Mouse (Mus musculus): ENCODE measurements around the gene Ttc17. TPM values are rescaled to one million over a fixed set of nuclear protein-coding genes. Genes with fewer than 3 reads are reported as not detected.

Gene Ttc17
- 10 to 100 TPM; 50.2 to 51.4 TPM for total RNA-seq (2023)

DNA sequence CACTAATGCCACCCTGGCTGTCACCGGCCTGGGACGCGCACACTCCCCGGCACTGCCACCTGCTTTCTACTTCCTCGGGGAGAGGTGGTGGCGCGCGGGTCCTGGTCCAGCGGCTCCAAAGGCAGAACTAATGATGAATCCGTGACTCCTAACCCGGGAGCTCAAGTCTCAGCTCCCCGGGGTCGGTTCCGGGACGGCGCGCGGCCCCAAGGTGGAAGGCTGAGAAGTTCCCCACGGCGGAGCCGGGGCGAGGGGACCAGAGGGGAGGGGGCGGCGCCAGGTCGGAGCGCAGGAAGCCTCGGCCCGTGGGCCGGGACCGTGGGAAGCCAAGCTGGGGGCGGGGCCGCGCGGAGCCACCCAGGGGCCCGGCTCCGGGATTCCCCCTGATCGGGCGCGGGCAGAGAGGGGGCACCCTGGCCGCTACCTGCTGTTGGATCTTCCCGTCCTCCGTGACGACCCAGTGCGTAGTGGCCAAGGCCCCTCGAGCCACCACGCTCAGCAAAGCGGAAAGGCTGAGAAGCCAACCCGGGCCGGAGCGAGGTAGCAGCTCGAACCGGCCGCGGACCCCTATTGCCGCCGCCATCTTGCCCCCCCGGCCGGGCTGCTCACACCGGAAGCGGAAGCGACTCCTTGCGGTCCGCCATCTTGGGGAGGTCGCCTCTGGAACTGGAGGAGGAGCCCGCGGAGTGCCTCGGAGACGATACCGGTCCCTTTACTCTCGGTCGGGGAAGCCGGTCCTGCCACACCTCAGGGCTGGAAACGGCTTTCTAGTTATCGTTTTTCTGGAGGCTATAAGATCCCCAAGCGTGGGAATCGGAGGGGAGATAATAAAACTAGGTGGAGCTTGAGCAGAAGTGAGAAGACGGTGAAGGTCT, at the start of gene Ttc17:
Ttc17 (minus strand) TSS at position 607 of the 875 bp plus-strand sequence.

Other genes starting within 250 kb of the Ttc17 start
- 10 to 100 TPM; 34.3 to 36.0 TPM for gene Hsd17b12, start 248.7 kb downstream of the Ttc17 start, total RNA-seq (2023)
- gene Api5, start 31.4 kb upstream of the Ttc17 start, total RNA-seq (2023) = 10 to 100 TPM; 79.1 to 81.8 TPM

Measured in T-cell, adult 66 days (primary cell).